In the genomic region with DNA sequence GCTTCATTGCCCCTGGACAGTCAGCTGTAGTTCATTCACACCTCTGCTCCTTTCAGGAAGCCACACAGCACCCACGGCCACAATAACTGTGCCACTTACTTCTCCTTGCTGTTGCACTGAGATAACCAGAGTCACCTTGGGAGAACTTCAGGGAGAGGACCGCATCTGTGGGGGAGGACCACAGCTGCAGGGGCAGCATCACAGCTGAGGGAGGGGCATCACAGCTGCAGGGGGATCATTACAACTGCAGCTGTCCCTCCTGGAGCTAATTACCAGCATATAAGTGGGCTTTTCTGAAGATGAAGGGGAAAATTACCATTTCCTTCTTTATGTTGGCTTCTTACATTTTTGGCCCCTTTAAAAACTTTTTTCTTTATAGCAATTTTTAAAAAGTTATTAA, we compare ENCODE assay signal across 24 mouse cellular contexts. TPM values are rescaled to one million over a fixed set of nuclear protein-coding genes. Genes with fewer than 3 reads are reported as not detected.
DNase-seq lines count a peak whose midpoint lies in the region; TF ChIP-seq lines count a peak whose summit lies in the region.
"Had no signal": no experiment of that assay in that cellular context is flagged by ENCODE, and none has a peak within 500 bp of the region (broad histone marks: within the 10 kb centered on the region; RNA-seq: fewer than 3 reads in every experiment).

No protein-coding gene starts in this region.

- DNase-seq in adrenal gland, adult 2 months: no peak
- DNase-seq: adrenal gland, adult 8-10 months; adrenal gland, postnatal 10 days; adrenal gland, postnatal 14 days; adrenal gland, postnatal 25 days; adrenal gland, postnatal 36 days; B cell, adult 2 months; cerebellum, adult 11 months; cerebellum, adult 11-12 months; cerebellum, adult 18-20 months; cerebellum, adult 2 months; cerebellum, adult 8-10 months had no signal

- H3K4me3 ChIP-seq in myocyte: no peak overlapping the region

- no peak for TF ChIP-seq POLR2A in myocyte (IDR thresholded peaks at IDR 0.05; ENCODE audit: insufficient read length, low read depth)

- H3K4me2 ChIP-seq in myocyte (ENCODE audit: low read depth): no peak overlapping the region

- H3K36me3 ChIP-seq in myocyte (ENCODE audit: control insufficient read depth, insufficient read depth): no peaks in the 10 kb centered on the region
- H3K36me3 ChIP-seq: G1E had no signal

- peaks cover 5% of the 10 kb centered on the region for H3K27me3 ChIP-seq in myocyte (ENCODE audit: control insufficient read depth, insufficient read depth, insufficient read length)
- H3K27me3 ChIP-seq: CH12.LX had no signal

- H3ac ChIP-seq in myocyte (ENCODE audit: control insufficient read depth, insufficient read length): no peak overlapping the region

- H3K79me2 ChIP-seq in myocyte (ENCODE audit: control insufficient read depth, insufficient read depth): no peaks in the 10 kb centered on the region

TF ChIP-seq in myocyte, 11 proteins besides CTCF, POLR2A, EP300 and RAD21:
- TF ChIP-seq MYOD1 (IDR thresholded peaks at IDR 0.05; ENCODE audit: control insufficient read depth in 1 of 3, insufficient read length in 2 of 3, low read depth in 2 of 3) (peak in 2 of 3 experiments; percentile 55 to 66), REST (IDR thresholded peaks at IDR 0.05; ENCODE audit: insufficient read depth, insufficient read length) (no peak), E2F4 (IDR thresholded peaks at IDR 0.05; ENCODE audit: insufficient read depth) (no peak), TCF3 (IDR thresholded peaks at IDR 0.05; ENCODE audit: insufficient read length, low read depth) (peak; percentile 7), SRF (IDR thresholded peaks at IDR 0.05; ENCODE audit: control insufficient read depth, insufficient read length, low read depth) (no peak), TCF12 (IDR thresholded peaks at IDR 0.05; ENCODE audit: insufficient read depth, poor library complexity, severe bottlenecking) (no peak), MAX (IDR thresholded peaks at IDR 0.05; ENCODE audit: low read depth) (no peak), USF1 (IDR thresholded peaks at IDR 0.05; ENCODE audit: low read depth) (no peak), POLR2AphosphoS2 (IDR thresholded peaks at IDR 0.05; ENCODE audit: insufficient read length, low read depth) (no peak), CEBPB (IDR thresholded peaks at IDR 0.05; ENCODE audit: insufficient read depth, poor library complexity, severe bottlenecking) (no peak), MYOG (IDR thresholded peaks at IDR 0.05; ENCODE audit: control insufficient read depth in 1 of 3, insufficient read depth in 1 of 3, insufficient read length in 2 of 3, low read depth in 2 of 3) (peak in 2 of 3 experiments; percentile 15 to 62)

RNA-seq across cellular contexts. Expression of a gene that starts 8.1 kb away (rescaled TPM):
- polyA plus RNA-seq in myocyte (2012; fragmentation: generic; extraction: Trizol): not detected
- 1 to 10 TPM in 1 of 2 experiments, under 1 TPM in 1; 0.89 to 1.5 TPM for total RNA-seq in adrenal gland, adult 2 months (2021)
- polyA plus RNA-seq in adrenal gland, adult 2 months (2012; rRNA removed): 1.1 TPM in 2 replicates
- total RNA-seq: G1E had no signal
- polyA plus RNA-seq: C2C12, G1E had no signal

RNA-seq across cellular contexts. Expression of a gene that starts 36.9 kb away (rescaled TPM):
- polyA plus RNA-seq in myocyte (2012; fragmentation: generic; extraction: Trizol): not detected
- not detected for total RNA-seq in adrenal gland, adult 2 months (2021)
- not detected in 2 replicates for polyA plus RNA-seq in adrenal gland, adult 2 months (2012; rRNA removed)
- total RNA-seq: adrenal gland, adult 18-20 months; adrenal gland, adult 8-10 months; adrenal gland, postnatal 10 days; adrenal gland, postnatal 14 days; adrenal gland, postnatal 25 days; adrenal gland, postnatal 36 days; adrenal gland, postnatal 4 days; CH12.LX; ES-E14; MEL had no signal
- polyA plus RNA-seq: activated CD4-positive, CD25-positive, alpha-beta regulatory T cell, adult 4 months; brain, embryonic 14.5 days; C2C12; CD4-positive, CD25-positive, alpha-beta regulatory T cell, adult 4 months; G1E; Patski had no signal

RNA-seq across cellular contexts. Expression of a gene that starts 43.4 kb away (rescaled TPM):
- polyA plus RNA-seq in myocyte (2012; fragmentation: generic; extraction: Trizol): 0.62 TPM
- total RNA-seq in adrenal gland, adult 2 months (2021): 1 to 10 TPM; 4.4 to 8.5 TPM
- 0.41 and 0.58 TPM in 2 replicates for polyA plus RNA-seq in adrenal gland, adult 2 months (2012; rRNA removed)
